Mouse (Mus musculus) lung, postnatal 0 days (tissue): ENCODE results near the gene Afap1. TPM values are rescaled to one million over a fixed set of nuclear protein-coding genes. Genes with fewer than 3 reads are reported as not detected.

ENCODE experiments used
- ATAC-seq: fragments of 200-750 bp; cut with Nextera tagmentation; 2 replicates; pipeline ENCODE4 v1.8.0; 2017; ENCODE audit warnings: moderate library complexity
- DNase-seq: peaks from one replicate; pipeline ENCODE4 v3.0.0-alpha.2; 2016; ENCODE audit warnings: low spot score
- H3K27ac ChIP-seq: fragments of 300-500 bp; sonication (generic); 2 replicates; pipeline ENCODE4 v1.5.1; 2014; ENCODE audit warnings: antibody characterized with exemption, mild to moderate bottlenecking, low read length, mixed read lengths
- H3K27me3 ChIP-seq: fragments of 300-500 bp; sonication (generic); replicated peaks from 2 replicates; pipeline ENCODE4 v1.6.1; 2014; ENCODE audit warnings: low read length, mixed read lengths; ENCODE audit not compliant: insufficient read depth
- H3K36me3 ChIP-seq: fragments of 300-500 bp; sonication (generic); 2 replicates; pipeline ENCODE4 v1.6.1; 2014; ENCODE audit warnings: low read length, mixed read lengths; ENCODE audit not compliant: insufficient read depth
- H3K4me1 ChIP-seq: fragments of 300-500 bp; sonication (generic); 2 replicates; pipeline ENCODE4 v1.6.1; 2014; ENCODE audit warnings: antibody characterized with exemption, low read depth, low read length, mixed read lengths; ENCODE audit not compliant: insufficient read depth
- H3K4me2 ChIP-seq: fragments of 300-500 bp; sonication (generic); replicated peaks from 2 replicates; pipeline ENCODE4 v1.6.1; 2014; ENCODE audit warnings: low read depth, mild to moderate bottlenecking, low read length, moderate library complexity, mixed read lengths
- H3K4me3 ChIP-seq: fragments of 300-500 bp; sonication (generic); 2 replicates; pipeline ENCODE4 v1.5.1; 2014; ENCODE audit warnings: low read depth, low read length
- H3K9ac ChIP-seq: fragments of 300-500 bp; sonication (generic); replicated peaks from 2 replicates; pipeline ENCODE4 v1.6.1; 2014; ENCODE audit warnings: low read depth, mild to moderate bottlenecking
- H3K9me3 ChIP-seq: fragments of 300-500 bp; sonication (generic); 2 replicates; pipeline ENCODE4 v1.6.1; 2016; ENCODE audit warnings: low read length, mixed read lengths
- CTCF ChIP-seq: IDR thresholded peaks from 2 replicates; pipeline ENCODE4 v1.5.1; 2016; ENCODE audit warnings: antibody characterized with exemption, mild to moderate bottlenecking
- EP300 ChIP-seq: IDR thresholded peaks from 2 replicates; pipeline ENCODE4 v1.6.1; 2016; ENCODE audit warnings: antibody characterized with exemption, mild to moderate bottlenecking, control low read depth
- WGBS: fragments of 180-500 bp; shearing (Covaris S2); extraction: QIAGEN DNeasy Blood & Tissue Kit; methylation state at CpG from one replicate; pipeline ENCODE4 v1.1.7; 2014; 5-methylcytosine and 5-hydroxymethylcytosine counted together
- polyA plus RNA-seq: library from polyadenylated mRNA; unstranded; fragments of >200 nt; fragmentation: Nextera tagmentation; extraction: Ambion mirVana; gene quantifications from 2 replicates; pipeline ENCODE4 v1.2.1, GENCODE M21; 2015

Gene Afap1
- polyA plus RNA-seq, 1 experiment from 2014 or later: 12.9 TPM

- DNase-seq: no peak
- Histone ChIP-seq H3K27me3 (no peaks in the 10 kb centered on the region), H3K36me3 (no peaks in the 10 kb centered on the region), H3K9me3 (no peaks in the 10 kb centered on the region), H3K4me2 (no peak overlapping the region), H3K27ac (no peak overlapping the region), H3K4me3 (no peak overlapping the region), H3K4me1 (no peaks in the 10 kb centered on the region), H3K9ac (no peak overlapping the region)
- 93% methylated on average over 3 of the region's 3 CpGs for WGBS
- no peak for ATAC-seq
- no peak for TF ChIP-seq EP300
- peak; percentile 50 for TF ChIP-seq CTCF
These were observed 125.2 kb downstream of the Afap1 start for GRCm38 (mm10) chr5:36018366-36018765.

- DNase-seq: no peak
- WGBS: 67% methylated on average over 3 of the region's 3 CpGs
These were observed 128.0 kb downstream of the Afap1 start for GRCm38 (mm10) chr5:36021091-36021490.

GRCm38 (mm10) chr5:36022361-36022760 lies 129.2 kb downstream of the Afap1 start:
- Histone ChIP-seq H3K27ac (no peak overlapping the region), H3K4me1 (no peaks in the 10 kb centered on the region), H3K4me2 (no peak overlapping the region), H3K36me3 (no peaks in the 10 kb centered on the region), H3K9ac (no peak overlapping the region), H3K27me3 (no peaks in the 10 kb centered on the region), H3K9me3 (no peaks in the 10 kb centered on the region), H3K4me3 (no peak overlapping the region)
- no peak for ATAC-seq
- WGBS: 92% methylated on average over 1 of the region's 1 CpGs
- TF ChIP-seq EP300: no peak
- no peak for DNase-seq

More at GRCm38 (mm10) chr5:36021091-36021490, 128.0 kb downstream of the Afap1 start:
- Histone ChIP-seq H3K36me3 (no peaks in the 10 kb centered on the region), H3K4me2 (no peak overlapping the region), H3K27ac (no peak overlapping the region), H3K9ac (no peak overlapping the region), H3K4me3 (no peak overlapping the region), H3K4me1 (no peaks in the 10 kb centered on the region), H3K9me3 (no peaks in the 10 kb centered on the region), H3K27me3 (no peaks in the 10 kb centered on the region)
- ATAC-seq: no peak
- no peak for TF ChIP-seq CTCF
- TF ChIP-seq EP300: no peak

GRCm38 (mm10) chr5:36024003-36024685 lies 131.0 kb downstream of the Afap1 start:
- DNase-seq (no peak), ATAC-seq (no peak)
- 84% methylated on average over 9 of the region's 9 CpGs for WGBS
- H3K4me1 ChIP-seq: no peaks in the 10 kb centered on the region
- no peak overlapping the region for H3K27ac ChIP-seq
- H3K27me3 ChIP-seq: no peaks in the 10 kb centered on the region
- H3K9me3 ChIP-seq: no peaks in the 10 kb centered on the region
- H3K9ac ChIP-seq: no peak overlapping the region
- H3K4me3 ChIP-seq: no peak overlapping the region
- H3K36me3 ChIP-seq: no peaks in the 10 kb centered on the region
- TF ChIP-seq CTCF: no peak
- no peak for TF ChIP-seq EP300
- H3K4me2 ChIP-seq: no peak overlapping the region

- 77% methylated on average over 4 of the region's 4 CpGs for WGBS
- Histone ChIP-seq H3K27me3 (no peaks in the 10 kb centered on the region), H3K4me2 (no peak overlapping the region), H3K27ac (no peak overlapping the region), H3K9ac (no peak overlapping the region), H3K9me3 (no peaks in the 10 kb centered on the region), H3K4me1 (no peaks in the 10 kb centered on the region), H3K4me3 (no peak overlapping the region), H3K36me3 (no peaks in the 10 kb centered on the region)
- TF ChIP-seq EP300: no peak
- TF ChIP-seq CTCF: no peak
- ATAC-seq: no peak
- no peak for DNase-seq
These were observed 132.0 kb downstream of the Afap1 start for GRCm38 (mm10) chr5:36025076-36025475.

GRCm38 (mm10) chr5:36033531-36034426 lies 140.7 kb downstream of the Afap1 start:
- Histone ChIP-seq H3K27me3 (no peaks in the 10 kb centered on the region), H3K9me3 (no peaks in the 10 kb centered on the region), H3K4me2 (no peak overlapping the region), H3K9ac (no peak overlapping the region), H3K4me3 (no peak overlapping the region), H3K36me3 (no peaks in the 10 kb centered on the region), H3K4me1 (no peaks in the 10 kb centered on the region), H3K27ac (no peak overlapping the region)
- TF ChIP-seq EP300 (no peak), CTCF (peak; percentile 86)
- ATAC-seq (peak; percentile 25; the same call in 1 of the 2 replicates), DNase-seq (peak; percentile 79)
- WGBS: 46% methylated on average over 8 of the region's 8 CpGs
